Comparison of ENCODE assay signal across 12 mouse cellular contexts in the genomic region with DNA sequence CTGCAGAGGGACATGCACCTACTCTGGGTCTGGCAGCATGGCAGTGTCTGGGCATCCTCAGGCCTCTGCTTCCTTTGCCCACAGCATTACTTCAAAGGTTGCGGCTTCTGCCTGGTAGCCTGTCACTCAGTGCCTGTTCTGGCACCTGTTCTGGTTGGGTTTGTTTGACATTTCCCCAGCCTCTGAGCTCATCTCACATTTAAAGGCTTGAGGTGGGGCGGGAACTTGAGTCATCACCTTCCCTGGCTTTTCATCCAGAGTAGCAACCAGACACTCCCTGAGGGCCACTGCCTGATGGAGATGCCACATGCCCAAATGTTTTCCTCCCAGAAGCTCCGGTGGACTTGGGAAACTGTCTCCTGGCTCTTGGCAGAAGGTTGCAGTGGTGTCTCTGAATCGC. TPM values are rescaled to one million over a fixed set of nuclear protein-coding genes. Genes with fewer than 3 reads are reported as not detected.
A peak's percentile ranks its signal among the peaks of the same experiment; 100 is the strongest.
DNase-seq lines count a peak whose midpoint lies in the region; ATAC-seq and TF ChIP-seq lines count a peak whose summit lies in the region.
"Had no signal": no experiment of that assay in that cellular context is flagged by ENCODE, and none has a peak within 500 bp of the region (broad histone marks: within the 10 kb centered on the region; RNA-seq: fewer than 3 reads in every experiment).

No protein-coding gene starts in this region.

- H3K4me1 ChIP-seq in hindbrain, embryonic 12.5 days, result peaks cover 60% of the 10 kb centered on the region
- H3K4me1 ChIP-seq in hindbrain, embryonic 11.5 days (replicated peaks; ENCODE audit: control insufficient read depth, insufficient read depth, low read length), result peaks cover 17% of the 10 kb centered on the region
- peaks cover 67% of the 10 kb centered on the region for H3K4me1 ChIP-seq in embryonic facial prominence, embryonic 15.5 days
- H3K4me1 ChIP-seq in midbrain, embryonic 14.5 days (ENCODE audit: control insufficient read depth, insufficient read depth, low read length), result peaks cover 52% of the 10 kb centered on the region
- peaks cover 18% of the 10 kb centered on the region for H3K4me1 ChIP-seq in intestine, postnatal 0 days (replicated peaks; ENCODE audit: control insufficient read depth, insufficient read depth, low read length)

- peak overlapping the region; percentile 38; the same call in 1 of the 2 replicates for H3K9ac ChIP-seq in hindbrain, embryonic 12.5 days
- H3K9ac ChIP-seq in hindbrain, embryonic 11.5 days (ENCODE audit: low read depth, low read length), result no peak overlapping the region
- no peak overlapping the region for H3K9ac ChIP-seq in embryonic facial prominence, embryonic 15.5 days
- H3K9ac ChIP-seq in midbrain, embryonic 14.5 days (replicated peaks; ENCODE audit: low read length), result no peak overlapping the region; the same call in 1 of the 2 replicates
- H3K9ac ChIP-seq in intestine, postnatal 0 days (ENCODE audit: low read depth, low read length), result no peak overlapping the region
- H3K9ac ChIP-seq: intestine, embryonic 15.5 days had no signal

- peak; percentile 56 for DNase-seq in cerebellum, adult 9-10 months
- DNase-seq in cerebellum, postnatal 10 days, result no peak
- no peak for DNase-seq in hindbrain, embryonic 11.5 days (ENCODE audit: low spot score)
- DNase-seq in midbrain, embryonic 14.5 days, result no peak
- no peak for DNase-seq in lung, postnatal 4 days
- DNase-seq: adrenal gland, postnatal 25 days; kidney, postnatal 4 days; left cerebral cortex, postnatal 4 days had no signal

- H3K36me3 ChIP-seq in hindbrain, embryonic 12.5 days, result no peaks in the 10 kb centered on the region
- no peaks in the 10 kb centered on the region for H3K36me3 ChIP-seq in hindbrain, embryonic 11.5 days (ENCODE audit: control insufficient read depth, insufficient read depth, low read length)
- no peaks in the 10 kb centered on the region for H3K36me3 ChIP-seq in embryonic facial prominence, embryonic 15.5 days
- peaks cover 7% of the 10 kb centered on the region; the same call in 1 of the 2 replicates for H3K36me3 ChIP-seq in midbrain, embryonic 14.5 days (ENCODE audit: control insufficient read depth, insufficient read depth, low read length)
- no peaks in the 10 kb centered on the region for H3K36me3 ChIP-seq in intestine, postnatal 0 days (ENCODE audit: control insufficient read depth, insufficient read depth)
- H3K36me3 ChIP-seq: intestine, embryonic 15.5 days had no signal

- H3K4me2 ChIP-seq in hindbrain, embryonic 12.5 days (replicated peaks), result peak overlapping the region; percentile 31; the same call in 1 of the 2 replicates
- H3K4me2 ChIP-seq in hindbrain, embryonic 11.5 days (replicated peaks; ENCODE audit: low read depth, low read length), result no peak overlapping the region
- H3K4me2 ChIP-seq in embryonic facial prominence, embryonic 15.5 days (replicated peaks), result no peak overlapping the region
- peak overlapping the region; percentile 89; the same call in 1 of the 2 replicates for H3K4me2 ChIP-seq in midbrain, embryonic 14.5 days (ENCODE audit: low read length)
- no peak overlapping the region for H3K4me2 ChIP-seq in intestine, postnatal 0 days (replicated peaks; ENCODE audit: low read depth)
- H3K4me2 ChIP-seq: intestine, embryonic 15.5 days had no signal

- H3K27ac ChIP-seq in hindbrain, embryonic 12.5 days, result no peak overlapping the region
- no peak overlapping the region for H3K27ac ChIP-seq in hindbrain, embryonic 11.5 days (ENCODE audit: low read depth, low read length)
- H3K27ac ChIP-seq in embryonic facial prominence, embryonic 15.5 days (replicated peaks), result peak overlapping the region; percentile 87
- H3K27ac ChIP-seq in midbrain, embryonic 14.5 days (replicated peaks; ENCODE audit: low read depth, low read length), result no peak overlapping the region
- no peak overlapping the region for H3K27ac ChIP-seq in intestine, postnatal 0 days (ENCODE audit: low read depth, low read length)

- TF ChIP-seq CTCF in intestine, postnatal 0 days (IDR thresholded peaks at IDR 0.05; ENCODE audit: low read depth), result no peak

- H3K27me3 ChIP-seq in hindbrain, embryonic 12.5 days, result no peaks in the 10 kb centered on the region
- no peaks in the 10 kb centered on the region for H3K27me3 ChIP-seq in hindbrain, embryonic 11.5 days (ENCODE audit: control insufficient read depth, insufficient read depth, low read length)
- H3K27me3 ChIP-seq in embryonic facial prominence, embryonic 15.5 days, result no peaks in the 10 kb centered on the region
- no peaks in the 10 kb centered on the region for H3K27me3 ChIP-seq in midbrain, embryonic 14.5 days (ENCODE audit: control insufficient read depth, insufficient read depth, low read length)
- H3K27me3 ChIP-seq in intestine, postnatal 0 days (replicated peaks; ENCODE audit: control insufficient read depth, insufficient read depth, low read length), result no peaks in the 10 kb centered on the region
- H3K27me3 ChIP-seq: intestine, embryonic 15.5 days had no signal

- no peaks in the 10 kb centered on the region for H3K9me3 ChIP-seq in hindbrain, embryonic 12.5 days (replicated peaks)
- H3K9me3 ChIP-seq in hindbrain, embryonic 11.5 days (ENCODE audit: control insufficient read depth, low read length), result no peaks in the 10 kb centered on the region
- H3K9me3 ChIP-seq in embryonic facial prominence, embryonic 15.5 days (replicated peaks), result no peaks in the 10 kb centered on the region
- no peaks in the 10 kb centered on the region for H3K9me3 ChIP-seq in midbrain, embryonic 14.5 days (ENCODE audit: control insufficient read depth, low read length)
- H3K9me3 ChIP-seq in intestine, postnatal 0 days (ENCODE audit: control insufficient read depth), result no peaks in the 10 kb centered on the region
- H3K9me3 ChIP-seq: intestine, embryonic 15.5 days had no signal

- 70% methylated on average over 4 of the region's 4 CpGs for WGBS in hindbrain, embryonic 12.5 days
- 75% methylated on average over 4 of the region's 4 CpGs for WGBS in hindbrain, embryonic 11.5 days
- WGBS in embryonic facial prominence, embryonic 15.5 days, result 41% methylated on average over 4 of the region's 4 CpGs
- 86% methylated on average over 4 of the region's 4 CpGs for WGBS in midbrain, embryonic 14.5 days
- WGBS in intestine, postnatal 0 days, result 76% methylated on average over 4 of the region's 4 CpGs

- no peak overlapping the region for H3K4me3 ChIP-seq in hindbrain, embryonic 12.5 days
- no peak overlapping the region for H3K4me3 ChIP-seq in hindbrain, embryonic 11.5 days (ENCODE audit: low read depth, low read length)
- no peak overlapping the region for H3K4me3 ChIP-seq in embryonic facial prominence, embryonic 15.5 days (replicated peaks)
- H3K4me3 ChIP-seq in midbrain, embryonic 14.5 days (replicated peaks; ENCODE audit: low read depth, low read length), result no peak overlapping the region
- H3K4me3 ChIP-seq in intestine, postnatal 0 days (ENCODE audit: low read depth, low read length), result no peak overlapping the region
- H3K4me3 ChIP-seq: intestine, embryonic 15.5 days had no signal

- ATAC-seq in hindbrain, embryonic 12.5 days (ENCODE audit: low FRiP score), result no peak
- no peak for ATAC-seq in hindbrain, embryonic 11.5 days (ENCODE audit: low FRiP score)
- no peak for ATAC-seq in embryonic facial prominence, embryonic 15.5 days (ENCODE audit: insufficient number of reproducible peaks, low FRiP score, low TSS enrichment, low read depth)
- no peak for ATAC-seq in midbrain, embryonic 14.5 days (ENCODE audit: low FRiP score, low TSS enrichment)
- ATAC-seq in intestine, postnatal 0 days, result no peak
- ATAC-seq: intestine, embryonic 15.5 days had no signal

RNA-seq across cellular contexts. Expression of a gene that starts 50.3 kb away (rescaled TPM):
- polyA plus RNA-seq in hindbrain, embryonic 12.5 days (2016; fragmentation: Nextera tagmentation; extraction: Ambion mirVana), result 122 and 144 TPM in 2 replicates
- 96.1 and 133 TPM in 2 replicates for polyA plus RNA-seq in hindbrain, embryonic 11.5 days (2014; fragmentation: Nextera tagmentation; extraction: Ambion mirVana)
- polyA plus RNA-seq in embryonic facial prominence, embryonic 15.5 days (2015; fragmentation: Nextera tagmentation; extraction: Ambion mirVana), result 245 and 251 TPM in 2 replicates
- 22.5 and 33.0 TPM in 2 replicates for polyA plus RNA-seq in midbrain, embryonic 14.5 days (2014; fragmentation: Nextera tagmentation; extraction: Ambion mirVana)
- polyA plus RNA-seq in intestine, postnatal 0 days (2015; fragmentation: Nextera tagmentation; extraction: Ambion mirVana), result 1,325 and 1,382 TPM in 2 replicates

Comparison
In these comparisons a context has a peak if more than half of its experiments do, and no peak if none do; other contexts are left out.
1. H3K4me2 ChIP-seq: peak in hindbrain, embryonic 12.5 days (single experiment) and midbrain, embryonic 14.5 days (single experiment); none in hindbrain, embryonic 11.5 days (single experiment), embryonic facial prominence, embryonic 15.5 days (single experiment) and intestine, postnatal 0 days (single experiment).